Mouse (Mus musculus) kidney, embryonic 16.5 days (tissue): ENCODE data around the gene Il12rb1. TPM values are rescaled to one million over a fixed set of nuclear protein-coding genes. Genes with fewer than 3 reads are reported as not detected.

Experiments
- ATAC-seq: fragments of 200-750 bp; cut with Nextera tagmentation; 2 replicates; pipeline ENCODE4 v1.8.0; 2017; ENCODE audit warnings: moderate TSS enrichment; ENCODE audit not compliant: low FRiP score, low TSS enrichment
- H3K27ac ChIP-seq: fragments of 300-500 bp; sonication (generic); 2 replicates; pipeline ENCODE4 v1.5.1; 2014; ENCODE audit warnings: low read length
- H3K27me3 ChIP-seq: fragments of 300-500 bp; sonication (generic); 2 replicates; pipeline ENCODE4 v1.6.1; 2014; ENCODE audit warnings: low read length, control low read depth, mixed read lengths; ENCODE audit not compliant: insufficient read depth
- H3K36me3 ChIP-seq: fragments of 300-500 bp; sonication (generic); 2 replicates; pipeline ENCODE4 v1.6.1; 2014; ENCODE audit warnings: low read length, control low read depth, mixed read lengths; ENCODE audit not compliant: insufficient read depth
- H3K4me1 ChIP-seq: fragments of 300-500 bp; sonication (generic); 2 replicates; pipeline ENCODE4 v1.6.1; 2014; ENCODE audit warnings: low read length, control low read depth, mixed read lengths; ENCODE audit not compliant: insufficient read depth
- H3K4me2 ChIP-seq: fragments of 300-500 bp; sonication (generic); replicated peaks from 2 replicates; pipeline ENCODE4 v1.6.1; 2014; ENCODE audit warnings: low read depth, low read length
- H3K4me3 ChIP-seq: fragments of 300-500 bp; sonication (generic); 2 replicates; pipeline ENCODE4 v1.5.1; 2014; ENCODE audit warnings: mild to moderate bottlenecking, low read length
- H3K9ac ChIP-seq: fragments of 300-500 bp; sonication (generic); replicated peaks from 2 replicates; pipeline ENCODE4 v1.6.1; 2014; ENCODE audit warnings: low read length
- H3K9me3 ChIP-seq: fragments of 300-500 bp; sonication (generic); 2 replicates; pipeline ENCODE4 v1.6.1; 2016; ENCODE audit warnings: low read length, control low read depth
- WGBS: fragments of 180-500 bp; shearing (Covaris S2); extraction: QIAGEN DNeasy Blood & Tissue Kit; methylation state at CpG from one replicate; pipeline ENCODE4 v1.1.7; 2014; 5-methylcytosine and 5-hydroxymethylcytosine counted together
- polyA plus RNA-seq: library from polyadenylated mRNA; unstranded; fragments of >200 nt; fragmentation: Nextera tagmentation; extraction: Ambion mirVana; gene quantifications from 2 replicates; pipeline ENCODE4 v1.2.1, GENCODE M21; 2015

Il12rb1 gene
- polyA plus RNA-seq, 1 experiment from 2014 or later = 0.05 TPM

DNA sequence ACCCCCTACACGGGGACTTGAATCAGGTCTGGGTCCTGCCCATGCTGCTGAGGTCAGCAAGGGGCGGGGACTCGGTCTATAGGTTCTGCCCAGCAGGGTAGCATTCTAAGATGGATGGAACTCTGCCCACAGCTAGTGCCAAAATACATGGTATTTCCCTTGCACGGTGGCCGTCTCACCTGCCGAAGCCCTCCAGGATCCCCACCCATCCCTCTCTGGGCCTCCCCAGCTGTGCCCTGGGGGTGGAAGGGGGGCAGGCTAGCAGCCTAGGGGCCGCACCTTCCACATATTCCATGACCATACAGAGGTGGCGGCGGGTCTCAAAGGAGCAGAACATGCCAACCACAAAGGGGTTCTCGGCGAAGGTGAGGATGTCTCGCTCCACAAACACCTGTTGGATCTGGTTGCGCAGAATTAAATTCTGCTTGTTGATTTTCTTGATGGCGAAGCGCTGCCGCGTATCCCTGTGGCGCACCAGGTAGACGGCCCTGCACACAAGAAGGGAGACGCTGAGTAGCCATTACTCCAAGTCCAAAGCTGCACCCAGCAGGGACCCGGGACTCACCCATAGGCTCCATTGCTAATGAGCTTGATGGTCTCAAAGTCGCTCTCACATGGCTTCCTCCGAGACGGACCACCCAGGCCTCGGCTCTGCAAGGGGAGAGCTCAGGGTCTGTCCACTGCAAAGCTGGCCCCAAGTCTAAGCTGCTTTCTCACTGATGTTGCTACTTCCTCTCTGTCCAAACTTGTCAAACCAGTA lies 21.8 kb upstream of the Il12rb1 start:
- Histone ChIP-seq H3K36me3 (peaks cover 60% of the 10 kb centered on the region), H3K27ac (no peak overlapping the region), H3K27me3 (no peaks in the 10 kb centered on the region), H3K9ac (no peak overlapping the region), H3K4me2 (no peak overlapping the region), H3K4me3 (no peak overlapping the region), H3K9me3 (no peaks in the 10 kb centered on the region), H3K4me1 (peaks cover 24% of the 10 kb centered on the region)
- WGBS = 86% methylated on average over 25 of the region's 25 CpGs
- no peak for ATAC-seq

- WGBS = 89% methylated on average over 3 of the region's 3 CpGs
- no peak for ATAC-seq
- Histone ChIP-seq H3K9me3 (no peaks in the 10 kb centered on the region), H3K27ac (no peak overlapping the region), H3K36me3 (peaks cover 54% of the 10 kb centered on the region), H3K9ac (peak overlapping the region; percentile 44), H3K4me3 (no peak overlapping the region), H3K4me2 (peak overlapping the region; percentile 38; the same call in 1 of the 2 replicates), H3K27me3 (no peaks in the 10 kb centered on the region), H3K4me1 (peaks cover 29% of the 10 kb centered on the region)
Measured at GRCm38 (mm10) chr8:70787051-70787445, 21.2 kb upstream of the Il12rb1 start.

- peak overlapping the region; percentile 11; the same call in 1 of the 2 replicates for H3K9ac ChIP-seq
- H3K4me1 ChIP-seq = peaks cover 36% of the 10 kb centered on the region
- no peaks in the 10 kb centered on the region for H3K9me3 ChIP-seq
- 27% methylated on average over 30 of the region's 30 CpGs for WGBS
- peak overlapping the region; percentile 38 for H3K4me2 ChIP-seq
- peaks cover 51% of the 10 kb centered on the region for H3K36me3 ChIP-seq
- peak overlapping the region; percentile 29; the same call in 1 of the 2 replicates for H3K27ac ChIP-seq
- H3K4me3 ChIP-seq = peak overlapping the region; percentile 30
- H3K27me3 ChIP-seq = no peaks in the 10 kb centered on the region
- ATAC-seq = 0 out of 2 replicates have a peak, but pooled peaks have one; percentile 8
Measured at GRCm38 (mm10) chr8:70787941-70788667, 20.1 kb upstream of the Il12rb1 start.

DNA sequence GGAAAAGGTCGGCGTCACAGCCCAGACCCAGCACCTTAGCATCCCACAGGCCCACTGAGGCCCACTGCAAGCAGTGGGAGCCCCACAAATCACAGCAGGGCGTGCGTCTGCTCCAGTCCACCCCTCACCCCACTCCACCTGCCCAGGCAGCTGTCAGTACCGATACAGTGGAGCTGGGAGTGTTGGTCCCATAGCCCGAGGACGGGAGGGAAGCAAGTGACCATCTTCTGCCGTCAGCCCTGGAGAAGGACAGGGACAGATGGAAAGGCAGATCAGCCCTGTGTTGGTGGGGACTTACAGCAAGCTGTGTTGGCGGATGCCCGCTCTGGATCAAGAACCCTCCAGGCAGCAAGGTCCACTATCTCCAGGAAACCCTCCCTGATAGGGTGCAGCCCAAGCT lies 19.2 kb upstream of the Il12rb1 start:
- H3K9me3 ChIP-seq = no peaks in the 10 kb centered on the region
- 76% methylated on average over 10 of the region's 10 CpGs for WGBS
- H3K27me3 ChIP-seq = no peaks in the 10 kb centered on the region
- no peak overlapping the region for H3K27ac ChIP-seq
- peaks cover 41% of the 10 kb centered on the region for H3K4me1 ChIP-seq
- no peak overlapping the region; the same call in 1 of the 2 replicates for H3K9ac ChIP-seq
- H3K36me3 ChIP-seq = peaks cover 42% of the 10 kb centered on the region
- H3K4me3 ChIP-seq = no peak overlapping the region
- no peak overlapping the region for H3K4me2 ChIP-seq
- no peak for ATAC-seq

DNA sequence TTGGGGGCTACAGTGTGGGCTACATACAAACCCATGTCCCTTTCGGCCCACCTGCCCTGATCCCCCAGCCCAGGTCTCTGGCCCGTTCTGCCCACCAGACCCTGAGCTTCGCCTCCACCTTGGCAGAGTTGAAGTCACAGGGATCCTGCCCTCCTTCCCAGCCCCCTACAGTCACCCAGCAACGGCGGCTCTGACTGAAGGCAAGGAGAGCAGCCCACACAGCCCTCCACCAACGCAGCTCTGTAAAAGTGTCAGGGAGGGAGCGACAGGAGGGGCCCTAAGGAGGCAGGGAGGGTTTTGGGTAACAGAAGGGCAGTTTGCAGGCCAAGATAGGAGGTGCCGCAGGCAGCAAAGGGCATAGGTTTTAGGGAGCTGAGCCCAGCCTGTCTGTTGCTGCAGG lies 17.4 kb upstream of the Il12rb1 start:
- 27% methylated on average over 8 of the region's 8 CpGs for WGBS

GRCm38 (mm10) chr8:70791294-70791701 lies 17.0 kb upstream of the Il12rb1 start:
- Histone ChIP-seq H3K9ac (peak overlapping the region; percentile 97), H3K4me3 (peak overlapping the region; percentile 86), H3K4me2 (peak overlapping the region; percentile 83), H3K27me3 (0 out of 2 replicates have a peak, but pooled peaks cover 4% of the 10 kb centered on the region), H3K9me3 (no peaks in the 10 kb centered on the region), H3K36me3 (peaks cover 21% of the 10 kb centered on the region; the same call in 1 of the 2 replicates), H3K27ac (peak overlapping the region; percentile 54), H3K4me1 (peaks cover 45% of the 10 kb centered on the region)
- 46% methylated on average over 7 of the region's 7 CpGs for WGBS
- ATAC-seq = no peak

More for the DNA sequence above, 17.4 kb upstream of the Il12rb1 start:
- H3K27me3 ChIP-seq = 0 out of 2 replicates have a peak, but pooled peaks cover 2% of the 10 kb centered on the region
- peak overlapping the region; percentile 97 for H3K9ac ChIP-seq
- H3K4me2 ChIP-seq = peak overlapping the region; percentile 83
- H3K36me3 ChIP-seq = peaks cover 25% of the 10 kb centered on the region
- peak overlapping the region; percentile 86 for H3K4me3 ChIP-seq
- no peak for ATAC-seq
- peak overlapping the region; percentile 54 for H3K27ac ChIP-seq
- peaks cover 41% of the 10 kb centered on the region for H3K4me1 ChIP-seq
- H3K9me3 ChIP-seq = no peaks in the 10 kb centered on the region

GRCm38 (mm10) chr8:70791975-70792691 lies 16.1 kb upstream of the Il12rb1 start:
- 0 out of 2 replicates have a peak, but pooled peaks cover 4% of the 10 kb centered on the region for H3K27me3 ChIP-seq
- H3K4me3 ChIP-seq = peak overlapping the region; percentile 86
- ATAC-seq = peak; percentile 87
- peak overlapping the region; percentile 97 for H3K9ac ChIP-seq
- H3K4me1 ChIP-seq = peaks cover 48% of the 10 kb centered on the region
- peak overlapping the region; percentile 86 for H3K27ac ChIP-seq
- 4% methylated on average over 58 of the region's 58 CpGs for WGBS
- H3K36me3 ChIP-seq = peaks cover 13% of the 10 kb centered on the region; the same call in 1 of the 2 replicates
- H3K9me3 ChIP-seq = no peaks in the 10 kb centered on the region
- H3K4me2 ChIP-seq = peak overlapping the region; percentile 83

GRCm38 (mm10) chr8:70792700-70793099 lies 15.5 kb upstream of the Il12rb1 start:
- Histone ChIP-seq H3K36me3 (peaks cover 8% of the 10 kb centered on the region; the same call in 1 of the 2 replicates), H3K27ac (peak overlapping the region; percentile 84), H3K4me3 (peak overlapping the region; percentile 86), H3K4me1 (peaks cover 46% of the 10 kb centered on the region), H3K9ac (peak overlapping the region; percentile 61), H3K4me2 (peak overlapping the region; percentile 83), H3K9me3 (no peaks in the 10 kb centered on the region), H3K27me3 (0 out of 2 replicates have a peak, but pooled peaks cover 4% of the 10 kb centered on the region)
- 1% methylated on average over 20 of the region's 20 CpGs for WGBS
- peak; percentile 50 for ATAC-seq

DNA sequence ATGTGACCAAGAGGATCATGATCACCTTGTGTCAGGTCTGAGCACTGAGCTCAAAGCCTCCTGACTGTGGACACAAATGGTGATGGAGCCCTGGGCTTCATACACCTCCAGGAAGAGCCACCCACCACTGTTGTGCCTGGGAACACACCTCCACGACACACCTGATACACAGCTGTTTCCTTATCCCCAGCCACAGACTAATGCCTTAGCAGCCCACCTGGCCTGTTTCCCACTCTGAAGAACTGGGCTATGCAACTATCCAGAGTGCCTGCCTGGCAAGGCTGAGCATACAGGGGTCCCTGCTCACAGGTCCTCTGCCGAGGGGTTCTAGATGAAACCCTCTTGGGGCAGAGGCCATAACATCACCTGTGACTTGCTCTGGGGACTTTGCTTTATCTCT lies 14.0 kb upstream of the Il12rb1 start:
- Histone ChIP-seq H3K36me3 (no peaks in the 10 kb centered on the region), H3K27ac (no peak overlapping the region), H3K4me1 (peaks cover 47% of the 10 kb centered on the region), H3K9me3 (no peaks in the 10 kb centered on the region), H3K4me2 (no peak overlapping the region), H3K27me3 (peaks cover 19% of the 10 kb centered on the region), H3K9ac (no peak overlapping the region), H3K4me3 (no peak overlapping the region)
- 86% methylated on average over 2 of the region's 2 CpGs for WGBS
- no peak for ATAC-seq
